Mouse (Mus musculus): ENCODE results near the gene Fosl1. TPM values are rescaled to one million over a fixed set of nuclear protein-coding genes. Genes with fewer than 3 reads are reported as not detected.
"Not testable (repeated sequence)": the region's sequence is repeated elsewhere in the genome, so short reads cannot be mapped to it uniquely, and the experiment has no call there.

Gene Fosl1
- total RNA-seq, 2 experiments from 2014 or later: 1.1 to 4.9 TPM

DNA sequence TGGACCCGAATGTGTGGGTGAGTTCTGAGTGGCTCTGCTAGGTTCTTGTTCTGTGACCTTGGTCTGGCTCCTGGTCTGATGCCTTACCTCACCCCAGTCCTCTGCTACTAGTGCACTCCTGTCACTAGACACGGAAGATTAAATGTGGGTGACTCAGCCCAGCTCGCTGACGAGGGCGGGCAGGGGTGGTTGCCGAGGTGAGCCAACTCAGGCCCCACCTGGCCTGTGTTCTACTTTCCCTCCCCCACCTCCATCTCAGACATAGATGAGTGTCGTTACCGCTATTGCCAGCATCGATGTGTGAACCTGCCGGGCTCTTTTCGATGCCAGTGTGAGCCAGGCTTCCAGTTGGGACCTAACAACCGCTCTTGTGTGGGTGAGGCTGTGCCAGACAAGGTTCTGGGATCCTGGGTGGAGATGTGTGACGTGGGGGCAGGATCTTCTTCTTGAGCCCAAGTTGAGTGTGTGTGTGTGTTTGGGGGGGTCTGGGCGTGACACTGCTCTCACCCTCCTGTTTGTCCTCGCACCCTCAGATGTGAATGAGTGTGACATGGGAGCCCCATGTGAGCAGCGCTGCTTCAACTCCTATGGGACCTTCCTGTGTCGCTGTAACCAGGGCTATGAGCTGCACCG lies 30.4 kb downstream of the Fosl1 start:
- no peak for DNase-seq (ENCODE audit: low spot score in 2 of 2)

DNA sequence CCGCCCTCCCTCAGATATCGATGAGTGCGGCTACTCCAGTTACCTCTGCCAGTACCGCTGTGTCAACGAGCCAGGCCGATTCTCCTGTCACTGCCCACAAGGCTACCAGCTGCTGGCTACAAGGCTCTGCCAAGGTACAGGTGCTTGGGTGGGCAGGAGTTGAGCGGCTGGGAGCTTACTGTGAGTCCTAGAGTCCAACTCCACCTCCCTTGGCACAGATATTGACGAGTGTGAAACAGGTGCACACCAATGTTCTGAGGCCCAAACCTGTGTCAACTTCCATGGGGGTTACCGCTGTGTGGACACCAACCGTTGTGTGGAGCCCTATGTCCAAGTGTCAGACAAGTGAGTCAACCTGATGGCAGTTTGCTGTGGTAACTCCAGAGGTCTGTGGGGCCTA lies 32.7 kb downstream of the Fosl1 start:
- DNase-seq (ENCODE audit: low spot score in 2 of 2): no peak

- no peak for DNase-seq (ENCODE audit: low spot score in 2 of 2)
Observed at GRCm38 (mm10) chr19:5481398-5481797, 34.1 kb downstream of the Fosl1 start.

- no peak for DNase-seq (ENCODE audit: low spot score in 2 of 2)
Observed at GRCm38 (mm10) chr19:5483386-5484359, 36.3 kb downstream of the Fosl1 start.

DNA sequence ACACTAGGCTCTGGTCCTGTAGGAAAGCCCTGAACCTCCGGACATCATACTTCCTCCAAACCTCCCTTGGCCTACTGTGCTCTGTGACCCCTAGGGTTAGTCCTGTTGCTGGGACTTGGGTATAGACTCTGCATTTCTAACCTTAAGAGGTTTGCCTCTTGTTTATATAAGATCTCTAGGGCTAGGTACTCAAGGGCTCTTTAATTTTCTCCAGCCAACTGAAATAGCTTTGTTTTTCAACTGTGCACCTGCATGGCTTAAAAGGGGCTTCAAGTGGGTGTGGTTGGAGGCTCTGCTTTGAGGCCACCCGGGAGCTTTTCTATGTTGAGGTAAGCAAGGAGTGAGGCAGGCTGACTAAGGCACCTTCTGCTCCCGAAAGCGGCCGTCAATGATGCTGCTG lies 37.1 kb downstream of the Fosl1 start:
- DNase-seq (ENCODE audit: low spot score in 2 of 2): no peak

- DNase-seq (ENCODE audit: low spot score in 2 of 2): no peak
Observed at GRCm38 (mm10) chr19:5485371-5485770, 38.0 kb downstream of the Fosl1 start.

DNA sequence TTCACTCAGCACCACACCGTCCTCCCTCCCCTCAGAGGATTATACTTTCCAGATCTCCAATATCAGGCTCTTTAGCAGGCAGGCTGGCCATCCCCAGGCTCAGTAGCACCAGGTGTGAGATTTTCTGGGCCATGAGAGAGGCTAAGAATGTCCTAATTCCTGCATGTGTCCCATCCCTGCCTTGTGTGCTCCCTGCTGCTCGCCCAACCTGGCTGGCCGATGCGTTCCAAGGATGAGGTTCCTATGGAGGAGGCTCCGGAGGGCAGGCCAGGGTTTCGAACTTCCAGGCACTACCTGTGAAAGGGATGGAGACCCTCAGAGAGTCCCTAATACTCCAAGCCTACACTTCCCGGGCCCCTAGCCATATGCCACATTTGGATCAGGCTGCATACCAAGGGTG lies 38.5 kb downstream of the Fosl1 start:
- no peak for DNase-seq (ENCODE audit: low spot score in 2 of 2)

GRCm38 (mm10) chr19:5486286-5486685 lies 38.9 kb downstream of the Fosl1 start:
- DNase-seq (ENCODE audit: low spot score in 2 of 2): peak in 1 of 2 experiments; percentile 26

GRCm38 (mm10) chr19:5486771-5487170 lies 39.4 kb downstream of the Fosl1 start:
- DNase-seq (ENCODE audit: low spot score in 2 of 2): no peak

GRCm38 (mm10) chr19:5487768-5488550 lies 40.6 kb downstream of the Fosl1 start, which contains the start of gene Mus81:
TSS of gene Mus81 (minus strand) at chr19:5488402.
- peak; percentile 99 for DNase-seq (ENCODE audit: low spot score in 2 of 2)

- DNase-seq (ENCODE audit: low spot score in 2 of 2): peak; percentile 93
Observed at GRCm38 (mm10) chr19:5488878-5489571, 41.7 kb downstream of the Fosl1 start.

GRCm38 (mm10) chr19:5489721-5490120 lies 42.4 kb downstream of the Fosl1 start:
- not testable (repeated sequence) for DNase-seq (ENCODE audit: low spot score in 2 of 2)

DNA sequence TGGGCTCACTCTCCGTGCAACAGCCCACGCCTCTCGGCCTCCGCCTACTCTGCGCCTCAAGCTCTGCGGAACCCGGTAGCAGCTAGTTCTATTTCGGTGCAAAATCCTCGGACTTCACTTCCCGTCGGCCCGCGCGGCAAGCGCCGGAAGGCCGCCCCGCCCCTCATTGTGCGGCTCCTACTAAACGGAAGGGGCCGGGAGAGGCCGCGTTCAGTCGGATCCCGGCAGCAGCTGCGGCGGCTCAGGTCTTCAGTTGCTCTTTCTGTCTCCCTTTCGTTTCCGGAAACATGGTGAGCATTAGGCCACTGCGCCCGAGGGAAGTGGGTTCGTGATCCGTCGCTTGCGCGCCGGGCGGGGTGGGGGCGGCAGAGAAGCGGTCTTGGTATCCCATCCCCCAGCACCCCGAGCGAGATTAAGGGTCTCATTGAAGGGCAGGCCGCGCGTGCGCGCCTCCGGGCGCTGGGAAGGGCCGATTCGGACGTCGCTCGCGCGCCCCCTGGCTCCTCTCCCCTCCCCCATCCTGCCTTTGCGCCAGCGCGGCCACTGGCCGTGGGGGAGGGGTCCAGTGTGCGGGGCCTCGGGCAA lies 43.1 kb downstream of the Fosl1 start, which contains the start of gene Cfl1:
Cfl1 (plus strand) TSS at position 143 of the 585 bp plus-strand sequence.
- DNase-seq (ENCODE audit: low spot score in 2 of 2): peak; percentile 91

DNA sequence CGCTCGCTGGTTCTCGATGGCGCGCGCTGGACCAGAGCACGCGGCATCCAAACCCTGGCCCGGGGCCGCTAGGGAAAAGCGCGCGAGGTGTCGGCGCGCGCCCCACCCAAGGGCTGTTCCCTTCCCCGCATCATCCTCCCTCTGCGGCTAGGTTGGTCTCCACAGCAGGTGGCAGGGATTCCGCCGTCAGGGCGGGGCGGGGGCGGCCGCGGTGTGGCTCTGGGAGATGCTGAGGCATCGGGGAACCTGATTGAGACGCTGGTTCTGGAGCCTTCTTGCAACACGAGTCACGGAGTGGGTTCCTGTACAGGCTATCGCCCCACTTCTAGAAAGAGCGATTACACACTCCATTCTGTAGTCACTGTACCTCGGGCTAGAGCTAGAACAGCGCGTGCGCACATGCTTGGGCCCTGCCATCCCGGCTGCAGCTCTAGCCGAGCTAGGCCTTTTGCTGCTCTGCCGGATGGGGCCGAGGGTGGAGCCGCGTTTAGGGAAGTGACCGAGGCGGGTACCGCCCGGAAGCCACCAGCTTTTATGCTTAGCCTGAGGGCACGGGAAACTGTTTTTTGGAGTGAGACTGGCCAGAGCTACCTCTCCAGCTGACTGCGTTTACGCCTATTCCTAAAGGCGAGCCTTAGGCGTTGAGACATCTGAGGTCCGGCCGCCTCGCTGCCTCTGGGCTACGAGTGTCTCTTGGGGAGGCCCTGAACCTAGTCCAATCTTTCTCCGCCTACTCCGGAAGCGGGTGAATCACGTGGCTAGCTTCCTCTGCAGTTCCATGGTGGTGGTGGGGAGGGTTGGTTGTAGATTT lies 43.8 kb downstream of the Fosl1 start:
- DNase-seq (ENCODE audit: low spot score in 2 of 2): peak; percentile 80 to 82

DNA sequence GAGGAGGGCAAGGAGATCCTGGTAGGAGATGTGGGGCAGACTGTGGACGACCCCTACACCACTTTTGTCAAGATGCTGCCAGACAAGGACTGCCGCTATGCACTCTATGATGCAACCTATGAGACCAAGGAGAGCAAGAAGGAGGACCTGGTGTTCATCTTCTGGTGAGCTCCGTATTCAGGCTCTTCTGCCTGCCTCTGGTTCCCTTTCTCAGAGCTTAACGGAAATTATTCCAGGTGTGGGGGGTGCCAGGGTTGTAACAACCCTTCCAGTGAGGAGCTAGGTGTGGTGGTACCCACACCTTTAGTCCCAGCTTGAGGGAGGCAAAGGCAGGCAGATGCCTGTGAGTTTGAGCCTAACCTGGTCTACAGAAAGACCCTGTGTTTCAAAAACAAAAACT lies 45.3 kb downstream of the Fosl1 start:
- DNase-seq (ENCODE audit: low spot score in 2 of 2): peak in 1 of 2 experiments; percentile 19

- peak in 1 of 2 experiments; percentile 23 for DNase-seq (ENCODE audit: low spot score in 2 of 2)
Observed at GRCm38 (mm10) chr19:5493301-5493721, 46.0 kb downstream of the Fosl1 start.

DNA sequence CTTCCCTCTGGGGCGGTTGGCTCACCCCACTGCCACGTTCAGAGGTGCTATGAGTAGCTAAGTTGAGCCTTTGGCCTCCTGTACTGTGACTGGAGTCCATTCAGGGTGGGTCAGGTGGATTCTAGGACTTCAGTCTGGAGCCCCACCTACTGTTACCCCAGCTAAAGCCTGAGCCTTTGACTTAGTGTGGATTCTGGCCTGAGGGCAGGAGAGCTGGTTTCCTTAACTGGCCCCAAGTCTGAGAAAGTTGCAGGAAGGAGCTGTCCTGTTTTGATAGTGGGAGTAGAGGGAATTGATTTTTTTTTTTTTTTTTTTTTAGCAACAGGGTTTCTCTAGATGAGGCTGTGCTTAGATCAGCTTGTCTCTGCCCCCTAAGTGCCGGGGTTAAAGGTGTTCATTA lies 47.0 kb downstream of the Fosl1 start:
- DNase-seq (ENCODE audit: low spot score in 2 of 2): no peak

GRCm38 (mm10) chr19:5495353-5496051 lies 48.2 kb downstream of the Fosl1 start:
- no peak for DNase-seq (ENCODE audit: low spot score in 2 of 2)

- DNase-seq (ENCODE audit: low spot score in 2 of 2): peak in 1 of 2 experiments; percentile 19
Observed at GRCm38 (mm10) chr19:5496052-5496370, 48.7 kb downstream of the Fosl1 start.
